Mouse (Mus musculus) MEL (cell line): ENCODE data around the gene Fbxw8.

Experiments used
- CHD2 ChIP-seq: IDR thresholded peaks from 2 replicates; pipeline ENCODE4 v1.6.1; 2011; ENCODE audit warnings: low read length, improper control_type of control experiment
- CTCF ChIP-seq, 3 experiments: IDR thresholded peaks in 2 of 3; conservative IDR thresholded peaks in 1 of 3; 2 replicates each; pipeline ENCODE4 v1.5.1; 2011 to 2012; ENCODE audit warnings: low read length in 3 of 3, low read depth in 2 of 3, mild to moderate bottlenecking in 2 of 3, improper control_type of control experiment in 1 of 3, inconsistent platforms in 1 of 3, mixed read lengths in 1 of 3, moderate library complexity in 1 of 3; ENCODE audit not compliant: control insufficient read depth in 1 of 3, insufficient read depth in 1 of 3, poor library complexity in 1 of 3, severe bottlenecking in 1 of 3
- NELFE ChIP-seq: IDR thresholded peaks from 2 replicates; pipeline ENCODE4 v1.6.1; 2011; ENCODE audit warnings: low read depth, low read length, improper control_type of control experiment
- RCOR1 ChIP-seq: IDR thresholded peaks from 2 replicates; pipeline ENCODE4 v1.6.1; 2012; ENCODE audit warnings: low read depth, mild to moderate bottlenecking, inconsistent platforms, low read length, improper control_type of control experiment
- UBTF ChIP-seq: IDR thresholded peaks from 2 replicates; pipeline ENCODE4 v1.6.1; 2012; ENCODE audit warnings: low read depth, mild to moderate bottlenecking, inconsistent platforms, low read length, improper control_type of control experiment, moderate library complexity, borderline replicate concordance; ENCODE audit not compliant: insufficient read depth
- USF1 ChIP-seq: IDR thresholded peaks from 2 replicates; pipeline ENCODE4 v1.6.1; 2014; ENCODE audit warnings: low read depth, mild to moderate bottlenecking, inconsistent platforms, low read length, improper control_type of control experiment, moderate library complexity
- ZC3H11A ChIP-seq: IDR thresholded peaks from 2 replicates; pipeline ENCODE4 v1.6.1; 2012; ENCODE audit warnings: low read depth, mild to moderate bottlenecking, inconsistent platforms, low read length, improper control_type of control experiment

DNA sequence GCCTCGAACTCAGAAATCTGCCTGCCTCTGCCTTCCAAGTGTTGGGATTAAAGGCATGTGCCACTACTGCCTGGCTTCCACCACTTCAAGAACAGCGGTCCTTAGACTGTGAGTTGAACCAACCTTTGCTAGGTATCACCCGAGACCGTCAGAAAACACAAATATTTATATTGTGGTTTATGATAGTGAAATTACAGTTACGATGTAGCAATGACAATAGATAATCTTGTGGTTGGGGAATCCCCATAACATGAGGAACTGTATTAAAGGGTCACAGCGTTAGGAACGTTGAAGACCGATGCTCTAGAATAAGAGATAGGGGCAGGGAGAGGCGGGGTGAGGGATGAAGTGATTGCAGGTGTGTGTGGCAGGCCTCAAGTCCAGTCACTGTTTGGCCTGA lies 109.9 kb downstream of the Fbxw8 start:
- TF ChIP-seq USF1 (no peak), CTCF (IDR thresholded peaks at IDR 0.05 in 2 of 3, conservative IDR thresholded peaks at IDR 0.05 in 1 of 3; ENCODE audit: control insufficient read depth in 1 of 3, insufficient read depth in 1 of 3, low read depth in 2 of 3, low read length in 3 of 3, poor library complexity in 1 of 3, severe bottlenecking in 1 of 3) (no peak), RCOR1 (no peak), NELFE (no peak), ZC3H11A (no peak), UBTF (no peak), CHD2 (no peak)
